Mouse (Mus musculus) right cerebral cortex, adult 18-20 months (tissue): Measurements from ENCODE around the gene Olfr857.
"Not testable (repeated sequence)": the region's sequence is repeated elsewhere in the genome, so short reads cannot be mapped to it uniquely, and the experiment has no call there.

ENCODE experiments used
- DNase-seq: peaks from one replicate; pipeline ENCODE4 v3.0.0; 2022; ENCODE audit warnings: mixed read lengths

Olfr857 gene

DNA sequence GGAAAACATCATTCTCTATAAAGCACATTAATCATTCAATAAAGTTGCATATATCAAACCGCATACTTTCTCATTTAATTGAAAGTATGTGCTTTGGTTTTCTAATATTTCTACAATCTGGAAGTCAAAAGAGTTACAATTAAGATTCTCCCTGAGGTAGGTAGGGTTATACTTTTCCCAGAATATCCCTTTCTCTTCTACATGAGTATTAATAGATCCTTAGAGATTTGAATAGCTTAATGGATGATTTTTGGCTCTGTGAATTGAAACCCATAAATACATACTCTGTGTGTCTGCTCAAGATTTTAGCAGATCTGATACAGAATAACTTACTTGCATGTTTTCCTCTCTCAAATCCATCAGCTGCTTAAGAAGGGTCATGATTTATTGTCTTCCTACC lies at the start of gene Olfr857:
Gene Olfr857 (plus strand): TSS at position 301 of the 400 bp plus-strand sequence.
- DNase-seq, result no peak

DNA sequence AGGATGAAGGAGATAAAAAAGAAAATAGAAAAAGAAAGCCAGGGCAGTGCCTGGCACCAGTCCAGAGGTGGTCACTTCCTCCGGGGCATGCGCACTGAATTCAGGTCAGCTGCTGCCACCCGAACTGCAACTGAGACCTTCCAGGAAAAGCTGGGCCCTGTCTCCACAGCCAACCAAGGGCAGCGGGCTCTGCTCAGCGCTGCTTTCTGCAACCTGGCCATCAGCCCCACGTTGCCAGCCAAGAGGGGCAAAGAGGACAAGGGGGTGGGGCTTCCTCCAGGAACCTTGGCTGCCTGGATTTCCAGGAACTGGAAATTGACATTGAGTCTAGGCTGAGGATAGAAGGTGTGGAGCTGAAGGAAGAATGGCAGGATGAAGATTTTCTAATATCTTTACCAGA lies 19.0 kb upstream of the Olfr857 start:
- no peak for DNase-seq

DNA sequence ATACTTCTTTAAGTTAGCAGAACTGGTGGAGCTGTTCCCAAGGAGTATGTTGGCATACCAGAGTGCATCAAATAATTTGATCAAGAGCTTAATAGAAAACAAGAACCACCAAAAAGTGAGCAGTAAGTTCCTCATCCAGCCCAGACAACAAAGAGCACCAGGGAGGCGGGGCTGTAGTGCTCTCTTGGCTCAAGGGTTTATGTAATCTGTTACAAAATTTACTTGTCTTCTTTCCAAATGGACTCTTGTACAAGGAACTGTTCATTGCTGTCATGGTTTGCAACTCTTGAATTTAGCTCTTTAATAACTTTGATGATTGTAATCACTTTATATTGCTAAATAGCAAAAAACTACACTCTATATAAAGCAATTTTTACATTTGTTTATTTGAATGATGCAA lies 17.8 kb upstream of the Olfr857 start:
- no peak for DNase-seq

DNA sequence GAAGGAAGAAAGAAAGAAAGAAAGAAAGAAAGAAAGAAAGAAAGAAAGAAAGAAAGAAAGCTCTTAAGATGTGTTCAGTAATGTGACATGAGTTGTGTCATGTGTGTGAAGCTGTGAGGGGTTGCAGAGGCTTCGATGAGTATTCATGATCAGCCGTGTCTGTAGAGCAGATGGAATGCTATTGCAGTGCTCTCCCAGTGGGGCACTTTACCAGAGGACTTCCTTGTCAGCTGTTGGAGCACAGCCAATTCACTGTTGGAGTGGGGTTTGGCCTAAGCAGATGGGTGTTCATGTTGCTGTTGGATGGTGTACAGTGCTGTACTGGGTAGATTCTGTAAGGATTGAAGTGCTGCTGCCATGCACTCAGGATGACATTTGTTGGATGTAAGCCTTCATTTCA lies 16.8 kb upstream of the Olfr857 start:
- DNase-seq, result no peak

DNA sequence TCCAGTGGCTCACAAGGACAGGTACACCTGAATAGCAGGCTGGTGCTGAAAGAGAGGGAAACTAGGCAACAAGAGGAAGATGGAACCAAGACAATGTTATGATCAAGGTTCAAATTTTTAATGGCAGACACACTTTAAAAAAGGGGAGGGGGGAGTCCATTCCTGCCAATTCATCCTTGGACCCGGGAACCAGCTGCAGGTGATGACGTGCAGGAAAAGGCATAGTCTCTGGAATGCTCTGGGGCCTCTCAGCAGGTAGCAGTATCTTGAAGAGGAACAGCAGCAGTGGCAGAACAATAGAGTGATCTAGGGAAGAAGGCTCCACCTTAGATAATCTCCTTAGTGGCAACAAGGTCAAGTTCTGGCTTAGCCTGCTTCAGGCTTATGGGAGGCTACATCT lies 14.9 kb upstream of the Olfr857 start:
- DNase-seq, result not testable (repeated sequence)

DNA sequence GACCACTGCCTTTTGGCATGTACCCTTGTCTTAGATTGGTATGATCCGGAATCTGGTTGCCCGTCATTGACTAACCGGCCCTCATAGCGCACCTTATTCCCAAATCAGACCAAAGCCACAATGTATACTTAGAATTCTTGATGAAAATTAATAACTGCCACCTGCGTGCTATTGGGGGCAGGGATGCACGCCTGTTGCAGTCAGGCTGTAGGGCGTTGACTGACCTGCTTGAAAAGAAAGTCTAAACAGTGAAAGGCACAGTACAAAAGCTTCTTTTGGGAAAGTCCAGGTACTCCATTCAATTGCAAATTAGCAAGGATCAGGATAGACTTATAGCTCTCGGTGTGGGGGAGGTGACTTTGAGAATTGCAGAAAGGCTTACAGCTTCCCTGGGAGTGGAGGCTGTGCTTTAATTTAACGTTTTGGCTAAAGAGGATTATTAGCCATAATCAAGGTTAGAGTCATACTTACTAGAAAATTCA lies 14.3 kb upstream of the Olfr857 start:
- DNase-seq, result not testable (repeated sequence)

DNA sequence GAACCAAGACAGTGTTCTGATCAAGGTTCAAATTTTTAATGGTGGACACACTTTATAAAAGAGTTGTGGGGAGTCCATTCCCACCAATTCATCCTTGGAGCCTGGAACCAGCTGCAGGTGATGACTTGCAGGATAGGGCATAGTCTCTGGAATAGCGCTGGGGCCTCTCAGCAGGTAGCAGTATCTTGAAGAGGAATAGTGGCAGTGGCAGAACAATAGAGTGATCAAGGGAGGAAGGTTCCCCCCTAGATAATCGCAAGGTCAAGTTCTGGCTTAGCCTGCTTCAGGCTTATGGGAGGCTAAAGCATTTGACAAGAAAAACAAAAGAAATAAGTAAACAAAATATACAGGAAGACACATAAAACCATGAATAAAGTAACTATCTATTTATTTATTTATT lies 4.7 kb upstream of the Olfr857 start:
- not testable (repeated sequence) for DNase-seq
